Mouse (Mus musculus) embryo, embryonic 10.5 days (tissue): Measurements from ENCODE around the gene Plekhd1.

Source experiments
- DNase-seq: peaks from one replicate; pipeline ENCODE4 v3.0.0-alpha.2; 2015; ENCODE audit warnings: low spot score

The Plekhd1 gene

GRCm38 (mm10) chr12:80699144-80699531 lies 6.7 kb downstream of the Plekhd1 start:
- no peak for DNase-seq

GRCm38 (mm10) chr12:80701332-80701731 lies 8.9 kb downstream of the Plekhd1 start:
- no peak for DNase-seq

DNA sequence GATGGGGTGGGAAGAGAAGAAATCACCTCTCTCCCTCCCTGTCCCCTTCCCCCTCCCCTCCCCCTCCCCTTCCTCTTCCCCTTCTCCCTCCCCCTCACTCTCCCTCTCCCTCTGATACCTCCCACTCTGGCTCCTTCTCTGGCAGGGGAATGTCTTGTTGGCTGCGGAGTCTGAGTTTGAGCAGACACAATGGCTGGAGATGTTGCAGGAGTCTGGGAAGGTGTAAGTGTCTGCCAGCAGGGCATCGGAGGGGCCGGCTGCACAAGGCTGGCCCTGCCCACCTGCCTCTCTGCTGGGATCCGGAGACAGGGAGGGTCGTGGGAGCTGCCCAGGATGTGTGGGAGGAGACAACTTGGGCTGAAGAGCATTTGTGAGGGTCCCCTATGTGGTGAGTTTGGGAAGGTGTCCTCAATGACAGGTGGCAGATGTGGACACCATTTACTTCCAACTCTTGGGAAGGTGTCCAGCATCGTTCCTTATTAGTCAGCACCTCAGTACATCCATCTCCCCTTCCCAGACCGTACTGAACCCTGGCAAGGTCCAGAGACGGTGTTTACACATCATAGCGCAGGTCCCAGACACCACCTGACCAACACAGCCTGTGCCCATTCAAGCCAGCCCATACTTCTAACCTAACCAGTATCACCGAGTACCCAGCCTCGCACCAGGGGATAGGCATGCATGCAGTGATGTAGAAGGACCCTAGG lies 14.0 kb downstream of the Plekhd1 start:
- DNase-seq, result no peak

DNA sequence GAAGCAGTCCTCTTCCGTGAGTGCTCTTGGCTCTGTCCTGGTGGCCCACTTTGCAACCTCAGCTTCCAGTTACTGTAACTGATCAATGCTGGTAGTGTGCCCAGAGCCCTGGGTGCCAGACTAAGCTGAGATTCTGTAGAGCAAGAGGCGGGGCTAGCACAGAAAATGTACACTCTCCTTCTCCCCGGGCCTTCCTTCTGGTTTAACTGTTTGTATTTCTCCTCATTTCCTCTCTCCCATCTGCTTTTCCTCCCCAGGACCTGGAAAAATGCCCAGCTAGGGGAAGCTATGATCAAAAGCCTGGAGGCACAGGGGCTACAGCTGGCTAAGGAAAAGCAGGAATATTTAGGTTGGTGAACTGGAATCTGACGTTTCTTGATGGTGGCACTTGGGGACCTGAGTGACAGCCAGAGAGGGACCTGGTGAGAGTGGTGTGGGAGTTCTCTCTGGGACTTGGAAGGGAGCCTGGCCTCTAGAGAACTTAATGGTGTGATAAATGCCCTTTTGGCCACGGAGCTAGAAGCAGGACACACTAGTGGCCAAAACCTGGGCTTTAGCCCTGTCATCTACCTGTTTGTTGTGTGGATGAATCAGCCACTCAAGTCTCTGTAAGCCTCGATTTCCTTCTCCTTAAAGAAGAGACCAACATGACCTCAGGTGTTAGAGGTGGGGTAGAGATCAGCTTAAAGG lies 14.7 kb downstream of the Plekhd1 start:
- DNase-seq, result no peak

- DNase-seq, result no peak
Observed at GRCm38 (mm10) chr12:80715915-80716314, 23.5 kb downstream of the Plekhd1 start.

- DNase-seq, result no peak
Observed at GRCm38 (mm10) chr12:80719141-80719540, 26.8 kb downstream of the Plekhd1 start.

DNA sequence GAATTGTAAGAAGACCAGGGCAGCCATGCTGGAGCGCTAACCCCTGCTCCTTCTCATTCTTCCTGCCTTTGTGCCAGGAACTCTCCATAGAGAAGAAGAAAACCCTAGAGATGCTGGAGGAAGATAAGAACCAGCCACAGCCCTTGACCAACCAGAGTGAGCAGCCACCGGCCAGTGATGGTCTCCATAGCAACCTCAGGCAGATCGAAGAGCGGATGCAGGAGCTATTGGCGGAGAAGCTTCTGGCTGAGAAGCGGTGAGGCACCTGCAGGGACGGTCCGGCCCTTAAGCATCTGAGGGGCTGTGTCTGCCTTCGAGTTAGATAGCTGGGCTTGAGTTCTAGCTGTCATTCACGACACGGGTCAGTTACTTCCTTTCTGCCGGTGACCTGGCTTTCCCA lies 28.1 kb downstream of the Plekhd1 start:
- no peak for DNase-seq

GRCm38 (mm10) chr12:80721458-80721857 lies 29.1 kb downstream of the Plekhd1 start:
- no peak for DNase-seq

DNA sequence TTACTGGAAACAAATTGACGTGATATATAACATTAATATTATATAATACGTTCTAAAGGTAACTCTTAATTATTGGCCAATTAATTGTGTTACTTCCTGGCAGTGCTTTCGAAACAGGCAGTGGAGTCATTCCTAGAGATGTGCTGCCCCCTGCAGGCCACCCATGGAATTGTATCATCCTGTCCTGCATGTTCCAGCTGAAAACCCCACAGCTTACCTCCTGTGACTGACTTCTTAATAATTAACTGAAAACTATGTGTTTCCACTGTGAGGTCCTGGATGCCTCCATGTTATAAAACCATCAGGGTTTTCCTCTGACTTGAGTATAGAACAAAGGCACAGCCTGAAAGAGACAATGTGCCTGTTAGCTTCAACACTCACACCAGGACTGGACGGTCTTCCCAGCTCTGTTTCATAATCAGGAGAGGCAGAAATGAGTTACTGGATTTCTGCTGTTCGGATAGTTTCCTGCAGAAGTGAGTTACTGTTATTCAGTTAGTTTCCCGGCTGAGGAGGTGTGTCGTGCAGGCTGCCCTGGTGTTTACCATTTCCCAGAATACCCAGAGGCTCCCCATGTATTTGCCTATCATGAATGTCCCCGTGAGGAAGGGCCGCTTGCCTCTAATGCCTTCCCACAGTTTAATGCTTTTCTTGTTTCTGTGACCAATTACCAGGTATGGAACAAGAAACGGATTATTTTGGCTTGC lies 32.6 kb downstream of the Plekhd1 start:
- peak; percentile 83 for DNase-seq

DNA sequence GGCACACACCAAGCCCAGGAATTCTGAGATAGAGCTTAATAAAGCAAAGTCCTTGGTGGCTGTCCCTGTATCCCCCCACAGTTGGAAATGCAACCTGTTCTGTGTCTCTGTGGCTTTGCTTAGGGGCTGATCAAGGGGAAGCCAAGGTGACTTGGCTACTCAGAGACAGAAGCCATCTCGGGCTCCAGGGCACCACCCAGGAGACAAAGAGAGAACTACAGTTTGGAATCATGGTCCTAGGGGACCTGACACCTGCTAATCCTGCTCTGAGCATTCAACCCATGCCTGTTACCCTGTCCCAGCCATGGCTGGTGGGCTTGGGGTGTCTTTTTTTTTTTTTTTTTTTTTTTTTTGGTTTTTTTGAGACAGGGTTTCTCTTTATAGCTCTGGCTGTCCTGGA lies 35.8 kb downstream of the Plekhd1 start:
- no peak for DNase-seq

DNA sequence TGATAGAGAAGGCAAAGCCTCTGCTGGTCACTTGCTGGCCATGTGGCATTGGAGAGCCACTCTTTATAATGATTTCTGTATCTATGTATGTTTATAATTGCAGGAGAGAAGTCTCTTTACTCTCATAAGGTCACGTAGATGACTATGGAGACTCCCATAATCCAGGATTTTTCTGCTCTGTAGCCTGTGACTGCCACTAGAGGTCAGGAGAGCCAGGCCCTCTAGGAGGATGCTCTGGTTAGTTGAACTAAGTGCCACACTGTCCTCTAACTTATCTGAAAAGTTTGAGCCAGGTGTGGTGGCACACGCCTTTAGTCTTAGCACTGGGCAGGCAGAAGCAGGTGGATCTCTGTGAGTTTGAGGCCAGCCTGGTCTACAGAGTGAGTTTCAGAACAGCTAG lies 36.4 kb downstream of the Plekhd1 start:
- peak; percentile 53 for DNase-seq

GRCm38 (mm10) chr12:80729758-80730530 lies 37.6 kb downstream of the Plekhd1 start:
- DNase-seq, result no peak

DNA sequence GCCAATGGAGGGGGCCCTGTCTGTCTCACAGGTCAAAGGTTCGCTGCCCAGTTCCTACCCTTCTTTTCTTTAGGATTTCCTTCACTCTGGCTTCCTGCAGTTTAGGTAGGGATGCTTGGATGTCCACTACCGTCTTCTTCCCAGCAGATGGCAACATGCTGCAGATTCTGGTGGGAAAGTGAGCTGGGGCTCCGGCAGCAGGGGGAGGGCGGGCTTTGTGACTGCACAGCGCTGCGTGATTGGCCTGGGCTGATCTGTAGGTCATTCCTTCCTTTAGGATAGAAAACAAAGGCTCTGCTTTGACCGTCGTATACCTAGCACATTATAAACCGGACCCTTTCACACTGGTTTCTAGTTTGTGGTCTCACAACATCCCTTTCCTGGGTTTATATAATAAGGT lies 38.2 kb downstream of the Plekhd1 start:
- peak; percentile 86 for DNase-seq

DNA sequence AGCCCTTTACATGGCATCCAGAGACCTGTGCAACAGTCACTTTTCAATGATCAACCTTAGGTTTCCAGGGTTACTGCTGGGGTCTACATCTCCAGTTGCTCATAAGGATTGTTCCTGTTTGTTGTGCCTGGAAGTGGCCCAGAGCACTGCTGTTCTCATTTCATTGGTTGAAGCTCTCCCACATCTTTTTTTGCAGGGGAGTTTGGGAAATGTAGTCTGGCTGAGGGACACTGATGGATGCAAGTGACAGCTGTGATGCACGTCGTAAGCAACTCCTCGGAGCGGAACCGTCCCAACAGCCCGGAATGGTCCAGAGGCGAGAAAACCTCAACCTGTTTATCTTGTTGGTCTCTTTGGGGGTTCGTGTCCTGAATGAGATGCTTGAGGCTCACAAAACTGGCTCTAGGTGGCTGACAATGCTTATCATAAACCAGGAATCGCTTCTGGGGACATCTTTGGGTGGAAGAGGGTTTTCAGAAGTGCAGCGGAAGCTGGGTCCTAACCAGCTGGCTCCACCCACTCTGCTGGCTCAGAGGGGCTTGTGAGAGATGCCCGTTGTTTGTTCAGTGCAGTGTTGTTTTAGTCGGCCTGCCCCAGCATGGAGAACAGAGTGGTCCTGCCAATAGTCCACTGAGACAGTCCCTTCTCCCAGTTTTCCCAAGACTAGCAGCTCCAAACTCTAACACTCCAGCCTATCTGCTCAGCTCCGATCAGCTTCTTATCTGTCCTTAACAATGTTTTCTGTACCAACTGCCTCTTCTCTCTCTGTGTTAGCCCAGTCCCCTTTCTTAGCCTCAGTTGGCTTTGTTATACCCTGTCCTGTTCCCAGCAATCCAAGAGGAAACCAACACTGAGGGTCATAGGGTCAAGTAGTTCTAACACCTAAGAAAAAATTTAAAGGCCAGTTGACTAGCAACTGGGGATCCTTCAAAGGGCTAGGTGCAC lies 42.4 kb downstream of the Plekhd1 start:
- no peak for DNase-seq

DNA sequence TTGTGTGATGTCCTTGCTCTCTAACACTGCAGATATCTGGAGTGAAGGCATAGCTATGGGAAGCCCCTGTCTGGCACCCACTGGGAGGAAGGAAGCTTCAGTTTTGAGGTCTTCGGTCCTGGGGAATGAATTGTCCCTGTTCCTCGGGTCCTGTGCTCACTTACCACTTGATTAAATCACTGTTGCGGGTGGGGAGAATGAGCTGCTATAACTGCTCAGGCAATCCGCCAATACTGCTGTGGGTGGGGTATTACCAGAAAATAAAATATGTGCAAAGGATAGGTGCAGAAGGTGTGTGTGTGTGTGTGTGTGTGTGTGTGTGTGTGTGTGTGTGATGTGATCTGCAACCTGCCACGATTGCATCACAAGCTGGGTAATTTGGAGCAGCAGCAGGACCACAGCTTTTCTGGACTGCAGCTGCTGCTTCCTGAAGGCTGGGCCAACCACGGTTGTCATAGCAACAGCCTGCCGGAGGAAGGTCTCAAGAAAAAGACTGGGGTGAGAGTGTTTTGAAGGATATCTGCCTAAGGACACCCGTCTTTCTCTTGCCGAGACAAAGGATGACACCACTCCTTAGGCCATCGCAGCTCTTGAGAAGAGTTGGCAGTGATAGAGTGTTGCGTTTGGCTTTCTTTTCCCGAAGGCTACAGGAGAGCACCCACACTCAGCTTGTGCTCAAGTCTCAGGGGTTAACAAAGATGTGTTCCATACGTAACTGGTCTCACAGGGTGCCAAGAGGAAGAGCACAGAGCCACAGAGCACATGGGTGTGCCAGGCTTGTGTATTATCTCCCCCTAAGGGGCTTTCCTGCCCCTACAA lies 44.3 kb downstream of the Plekhd1 start:
- peak; percentile 80 for DNase-seq

GRCm38 (mm10) chr12:80737283-80737600 lies 44.9 kb downstream of the Plekhd1 start:
- DNase-seq, result no peak

DNA sequence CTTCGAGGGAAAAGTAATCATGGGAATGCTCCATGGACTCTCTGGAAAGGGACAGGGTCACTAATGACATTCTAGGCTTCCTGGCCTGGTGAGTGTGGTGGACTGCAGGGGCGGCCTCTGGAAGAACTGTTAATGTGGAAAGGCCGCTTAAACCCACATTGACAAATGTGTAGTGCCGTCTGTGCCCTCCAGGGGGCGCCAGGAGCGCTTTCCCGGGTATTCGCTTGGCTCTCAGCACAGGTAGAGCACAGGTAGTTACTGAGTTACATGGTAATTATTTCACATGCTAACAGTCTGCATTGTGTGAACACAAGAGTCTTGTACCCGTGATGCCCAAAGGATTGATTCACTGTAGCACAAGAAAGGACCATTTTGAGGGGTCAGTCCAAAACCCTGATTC lies 47.1 kb downstream of the Plekhd1 start:
- DNase-seq, result peak; percentile 36

GRCm38 (mm10) chr12:80744614-80745013 lies 52.2 kb downstream of the Plekhd1 start:
- no peak for DNase-seq

- DNase-seq, result no peak
Observed at GRCm38 (mm10) chr12:80746031-80746813, 53.8 kb downstream of the Plekhd1 start.

DNA sequence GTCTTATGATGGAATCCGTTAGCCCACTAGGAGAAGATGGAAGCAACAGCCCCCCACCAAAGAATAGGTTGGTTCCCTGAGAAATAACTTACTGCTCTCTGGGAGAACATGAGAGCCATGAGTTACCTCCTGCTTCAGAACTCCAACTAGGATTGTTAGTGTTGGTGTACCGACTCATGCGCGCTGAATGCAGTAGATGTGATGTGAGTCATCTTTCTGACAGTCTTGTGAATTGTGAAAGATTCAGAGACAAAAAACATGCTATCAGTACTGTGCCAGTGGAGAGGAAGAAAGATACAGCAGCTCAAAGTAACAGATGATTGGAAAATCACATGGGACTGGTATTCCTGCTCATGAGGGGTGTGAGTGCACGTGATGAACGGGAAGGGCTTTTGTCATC lies 59.2 kb downstream of the Plekhd1 start:
- DNase-seq, result no peak
